Mouse (Mus musculus) mammary gland, adult 2 months (tissue): ENCODE data around the gene Ttc36. TPM values are rescaled to one million over a fixed set of nuclear protein-coding genes. Genes with fewer than 3 reads are reported as not detected.

Experiments
- polyA plus RNA-seq: library from polyadenylated mRNA; depleted of rRNA; stranded (reverse); fragments of >200 nt; gene quantifications from 2 replicates; pipeline ENCODE4 v1.2.3, GENCODE M21; 2012; ENCODE audit warnings: low replicate concordance; rRNA removed

Ttc36 gene
- 5.0 and 22.1 TPM in 2 replicates for polyA plus RNA-seq

DNA sequence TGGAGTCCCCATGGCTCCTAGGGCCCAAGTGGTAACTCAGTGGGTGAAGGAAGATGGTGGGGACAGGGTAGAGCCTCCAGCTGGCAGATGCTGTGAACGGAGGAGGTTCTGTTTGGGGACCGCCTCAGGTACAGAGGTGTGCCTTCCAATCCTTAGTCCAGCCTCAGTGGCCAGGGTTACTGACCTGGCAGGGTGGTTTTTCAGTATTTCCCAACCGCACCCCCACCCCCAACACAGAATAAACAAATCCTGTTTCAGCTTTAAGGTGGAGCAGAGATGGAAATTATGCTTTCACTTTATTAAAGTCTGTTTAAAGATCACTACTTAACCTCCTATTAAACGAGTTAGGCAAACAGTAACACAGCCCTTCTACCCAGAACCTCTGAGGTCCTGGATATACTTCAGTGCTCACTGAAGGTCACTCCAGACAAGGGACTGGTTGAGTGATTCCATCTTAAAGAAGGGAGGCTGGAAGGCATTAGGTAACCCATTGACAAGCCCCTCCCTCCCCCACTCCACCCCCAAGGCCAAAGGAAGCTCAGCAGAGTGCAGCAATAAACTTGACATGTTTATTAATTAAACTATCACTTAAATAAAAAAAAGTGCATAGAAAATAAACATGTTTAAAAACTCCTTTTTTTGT lies at the start of gene Ttc36:
TSS of gene Ttc36 (minus strand) at position 265 of the 643 bp plus-strand sequence.

DNA sequence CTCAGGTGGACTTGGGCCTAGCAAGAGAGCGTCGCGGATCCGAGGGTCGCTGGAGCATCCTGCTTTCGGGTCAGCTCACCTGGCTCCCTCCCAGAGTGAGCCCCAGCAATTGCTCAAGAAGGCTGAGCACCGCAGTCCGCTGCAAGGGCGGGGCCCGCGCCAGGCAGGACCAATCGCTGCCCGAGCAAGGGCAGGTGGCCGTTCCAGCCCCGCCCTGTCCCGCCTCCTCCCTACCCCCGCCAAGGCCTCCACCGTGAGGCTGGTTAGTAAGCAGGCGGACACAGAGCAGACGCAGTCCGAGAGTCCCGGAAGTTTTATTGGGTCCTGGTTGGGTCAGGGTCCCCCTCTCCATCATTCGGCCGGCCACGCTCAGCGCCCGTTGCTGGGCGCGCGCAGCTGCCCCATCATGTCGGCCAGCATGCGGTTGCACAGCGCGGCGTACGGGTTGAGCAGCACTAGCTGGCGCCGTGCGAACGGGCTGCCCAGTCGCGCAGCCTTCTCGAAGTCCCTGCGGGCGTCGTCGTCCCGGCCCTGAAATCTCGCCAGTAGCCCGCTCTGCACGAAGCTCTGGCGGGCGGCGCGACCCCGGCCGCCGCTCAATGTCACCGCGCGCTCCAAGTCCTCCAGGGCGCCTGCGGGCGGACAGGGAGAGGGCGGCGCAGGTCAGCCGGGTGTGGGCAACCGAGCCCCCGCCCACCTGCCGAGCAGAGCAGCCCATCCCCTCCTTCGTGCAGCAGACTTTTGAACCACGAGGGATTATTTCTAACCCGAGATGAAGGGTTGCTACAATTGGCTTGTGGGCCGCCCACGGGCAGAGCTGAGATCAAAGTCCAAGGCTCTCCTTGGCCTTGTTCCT lies 3.5 kb downstream of the Ttc36 start, which contains the start of gene Tmem25:
TSS of gene Tmem25 (minus strand) at position 206 of the 856 bp plus-strand sequence.

DNA sequence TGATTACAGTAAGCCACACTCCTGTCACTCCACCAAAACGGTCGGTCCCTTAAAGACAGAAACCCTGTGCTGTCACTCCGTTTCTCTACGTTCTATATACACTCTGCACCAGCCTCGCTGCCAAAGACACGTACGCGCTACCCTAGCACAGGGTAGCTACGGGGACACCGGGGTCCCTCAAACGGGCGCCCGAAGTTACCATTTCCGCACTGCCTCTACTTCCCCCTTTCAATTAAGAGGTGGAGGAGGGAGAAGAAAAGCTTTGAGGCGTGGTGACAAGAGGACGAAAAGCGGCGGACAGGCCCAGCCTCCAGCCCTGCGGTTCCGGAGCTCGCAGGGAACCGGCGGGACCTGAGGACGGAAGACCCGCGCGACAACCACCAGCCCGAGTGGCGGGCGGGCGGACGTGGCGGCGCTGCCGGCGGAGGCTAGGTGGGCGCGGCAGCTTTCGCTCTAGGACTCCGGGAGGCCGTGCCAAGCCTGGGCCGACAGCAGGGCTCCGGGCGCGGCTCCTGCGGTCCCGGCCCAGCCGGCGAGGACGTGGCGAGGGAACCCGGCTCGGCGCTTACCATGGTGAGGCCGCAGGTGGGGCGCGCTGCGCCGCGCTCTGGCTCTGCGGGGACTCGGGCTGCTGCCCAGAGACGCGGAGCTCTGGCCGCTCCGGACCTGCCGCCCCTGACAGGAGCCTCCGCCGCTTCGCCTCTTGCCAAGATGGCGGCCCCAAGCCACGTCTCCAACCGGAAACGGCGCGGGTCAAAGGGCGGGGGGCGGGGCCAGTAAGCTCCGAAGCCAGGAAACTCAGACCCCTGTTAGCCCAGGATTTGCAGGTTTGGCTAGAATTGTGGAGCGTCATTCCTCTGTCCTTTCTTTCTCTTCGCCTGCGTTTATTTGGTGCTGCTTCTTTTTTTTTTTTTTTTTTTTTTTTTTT lies 35.5 kb downstream of the Ttc36 start, which contains the start of the genes Arcn1 and Ift46:
TSS of gene Arcn1 (minus strand) at position 745 of the 928 bp plus-strand sequence.
TSS of gene Ift46 (plus strand) at position 808 of the 928 bp plus-strand sequence.

Other genes with a start within 250 kb of the Ttc36 start
- 30.5 and 43.7 TPM in 2 replicates for gene Cxcr5, start 241.2 kb downstream of the Ttc36 start, polyA plus RNA-seq
- gene Ddx6, start 198.2 kb downstream of the Ttc36 start, polyA plus RNA-seq, result 15.0 and 19.0 TPM in 2 replicates
- not detected in 2 replicates for gene Treh, start 129.8 kb downstream of the Ttc36 start, polyA plus RNA-seq
- gene Phldb1, start 67.9 kb downstream of the Ttc36 start, polyA plus RNA-seq, result 131 and 231 TPM in 2 replicates
- 25.5 and 56.3 TPM in 2 replicates for gene Arcn1, start 35.2 kb downstream of the Ttc36 start, polyA plus RNA-seq
- 30.2 and 58.7 TPM in 2 replicates for gene Ift46, start 35.2 kb downstream of the Ttc36 start, polyA plus RNA-seq
- gene Tmem25, start 3.8 kb downstream of the Ttc36 start, polyA plus RNA-seq, result 1.5 and 9.2 TPM in 2 replicates
- gene Kmt2a, start 78.2 kb upstream of the Ttc36 start, polyA plus RNA-seq, result 24.2 and 30.6 TPM in 2 replicates
- 132 and 348 TPM in 2 replicates for gene Atp5l, start 117.7 kb upstream of the Ttc36 start, polyA plus RNA-seq
- 9.0 and 19.2 TPM in 2 replicates for gene Ube4a, start 162.5 kb upstream of the Ttc36 start, polyA plus RNA-seq
- gene Cd3g, start 177.4 kb upstream of the Ttc36 start, polyA plus RNA-seq, result 12.5 and 15.6 TPM in 2 replicates
- gene Cd3d, start 178.7 kb upstream of the Ttc36 start, polyA plus RNA-seq, result 18.0 and 23.5 TPM in 2 replicates
- gene Cd3e, start 206.6 kb upstream of the Ttc36 start, polyA plus RNA-seq, result 28.6 and 38.7 TPM in 2 replicates
- 10.6 and 18.6 TPM in 2 replicates for gene Mpzl2, start 236.7 kb upstream of the Ttc36 start, polyA plus RNA-seq